Mouse (Mus musculus) hindbrain, embryonic 13.5 days (tissue): ENCODE results near the gene Rhoa. TPM values are rescaled to one million over a fixed set of nuclear protein-coding genes. Genes with fewer than 3 reads are reported as not detected.
A peak's percentile ranks its signal among the peaks of the same experiment; 100 is the strongest.

Experiments used
- ATAC-seq: fragments of 200-750 bp; cut with Nextera tagmentation; 2 replicates; pipeline ENCODE4 v1.8.0; 2017; ENCODE audit warnings: moderate TSS enrichment; ENCODE audit not compliant: low FRiP score
- H3K27ac ChIP-seq: fragments of 300-500 bp; sonication (generic); 2 replicates; pipeline ENCODE4 v1.5.1; 2015; ENCODE audit warnings: inconsistent platforms, mild to moderate bottlenecking, moderate library complexity
- H3K27me3 ChIP-seq: fragments of 300-500 bp; sonication (generic); 2 replicates; pipeline ENCODE4 v1.6.1; 2015; ENCODE audit warnings: mild to moderate bottlenecking, inconsistent platforms
- H3K36me3 ChIP-seq: fragments of 300-500 bp; sonication (generic); 2 replicates; pipeline ENCODE4 v1.6.1; 2015; ENCODE audit warnings: mild to moderate bottlenecking, inconsistent platforms
- H3K4me1 ChIP-seq: fragments of 300-500 bp; sonication (generic); replicated peaks from 2 replicates; pipeline ENCODE4 v1.6.1; 2015; ENCODE audit warnings: inconsistent platforms
- H3K4me2 ChIP-seq: fragments of 300-500 bp; sonication (generic); 2 replicates; pipeline ENCODE4 v1.6.1; 2015; ENCODE audit warnings: inconsistent platforms, mild to moderate bottlenecking, moderate library complexity
- H3K4me3 ChIP-seq: fragments of 300-500 bp; sonication (generic); 2 replicates; pipeline ENCODE4 v1.5.1; 2015; ENCODE audit warnings: mild to moderate bottlenecking, inconsistent platforms
- H3K9ac ChIP-seq: fragments of 300-500 bp; sonication (generic); 2 replicates; pipeline ENCODE4 v1.6.1; 2015; ENCODE audit warnings: mild to moderate bottlenecking, inconsistent platforms
- H3K9me3 ChIP-seq: fragments of 300-500 bp; sonication (generic); 2 replicates; pipeline ENCODE4 v1.6.1; 2016; ENCODE audit warnings: inconsistent platforms
- WGBS: fragments of 180-500 bp; shearing (Covaris S2); methylation state at CpG from one replicate; pipeline ENCODE4 v1.1.7; 2015; 5-methylcytosine and 5-hydroxymethylcytosine counted together
- polyA plus RNA-seq: library from polyadenylated mRNA; unstranded; fragments of >200 nt; fragmentation: Nextera tagmentation; extraction: Ambion mirVana; gene quantifications from 2 replicates; pipeline ENCODE4 v1.2.1, GENCODE M21; 2015

The Rhoa gene
- polyA plus RNA-seq, 1 experiment from 2014 or later, result 287 TPM

- H3K4me2 ChIP-seq, result peak within 1 kb of the TSS; percentile 86
- H3K9ac ChIP-seq, result peak within 1 kb of the TSS; percentile 92
- H3K9me3 ChIP-seq, result no peaks in the 10 kb centered on the region
- H3K27ac ChIP-seq, result peak within 1 kb of the TSS; percentile 98
- ATAC-seq, result peak; percentile 97
- WGBS, result under 1% methylated on average over 71 of the region's 75 CpGs
- no peaks in the 10 kb centered on the region for H3K27me3 ChIP-seq
- H3K36me3 ChIP-seq, result peaks cover 31% of the 10 kb centered on the region
- peaks cover 25% of the 10 kb centered on the region for H3K4me1 ChIP-seq
- H3K4me3 ChIP-seq, result peak within 1 kb of the TSS; percentile 98
These were observed 41.8 kb downstream of the Rhoa start, which contains the start of gene Usp4 for GRCm38 (mm10) chr9:108347540-108348289. TSS of gene Usp4 (plus strand) at chr9:108347853.

- no peaks in the 10 kb centered on the region for H3K27me3 ChIP-seq
- peak overlapping the region; percentile 92 for H3K9ac ChIP-seq
- peaks cover 25% of the 10 kb centered on the region for H3K4me1 ChIP-seq
- no peaks in the 10 kb centered on the region for H3K9me3 ChIP-seq
- peak overlapping the region; percentile 98 for H3K27ac ChIP-seq
- ATAC-seq, result no peak
- 8% methylated on average over 14 of the region's 14 CpGs for WGBS
- H3K4me2 ChIP-seq, result peak overlapping the region; percentile 86
- H3K36me3 ChIP-seq, result peaks cover 36% of the 10 kb centered on the region
- H3K4me3 ChIP-seq, result peak overlapping the region; percentile 98
These were observed 42.4 kb downstream of the Rhoa start for GRCm38 (mm10) chr9:108348290-108348680.

GRCm38 (mm10) chr9:108349727-108350126 is 43.8 kb downstream of the Rhoa start:
- Histone ChIP-seq H3K27me3 (no peaks in the 10 kb centered on the region), H3K27ac (no peak overlapping the region), H3K36me3 (peaks cover 51% of the 10 kb centered on the region), H3K4me2 (no peak overlapping the region), H3K4me1 (peaks cover 25% of the 10 kb centered on the region), H3K4me3 (peak overlapping the region; percentile 1; the same call in 1 of the 2 replicates), H3K9ac (no peak overlapping the region), H3K9me3 (no peaks in the 10 kb centered on the region)
- no peak for ATAC-seq
- WGBS, result 95% methylated on average over 4 of the region's 4 CpGs

- Histone ChIP-seq H3K9ac (no peak overlapping the region), H3K4me3 (no peak overlapping the region), H3K27me3 (no peaks in the 10 kb centered on the region), H3K36me3 (peaks cover 95% of the 10 kb centered on the region), H3K9me3 (no peaks in the 10 kb centered on the region), H3K4me2 (no peak overlapping the region), H3K27ac (no peak overlapping the region), H3K4me1 (no peaks in the 10 kb centered on the region)
- 96% methylated on average over 9 of the region's 9 CpGs for WGBS
- no peak for ATAC-seq
These were observed 72.3 kb downstream of the Rhoa start for GRCm38 (mm10) chr9:108378234-108378633.

- no peak overlapping the region for H3K4me3 ChIP-seq
- H3K27me3 ChIP-seq, result no peaks in the 10 kb centered on the region
- ATAC-seq, result no peak
- no peak overlapping the region for H3K27ac ChIP-seq
- 95% methylated on average over 5 of the region's 5 CpGs for WGBS
- no peak overlapping the region for H3K9ac ChIP-seq
- peaks cover 95% of the 10 kb centered on the region for H3K36me3 ChIP-seq
- H3K9me3 ChIP-seq, result no peaks in the 10 kb centered on the region
- H3K4me1 ChIP-seq, result no peaks in the 10 kb centered on the region
- no peak overlapping the region for H3K4me2 ChIP-seq
These were observed 72.8 kb downstream of the Rhoa start for GRCm38 (mm10) chr9:108378736-108379135.

GRCm38 (mm10) chr9:108379294-108379693 is 73.4 kb downstream of the Rhoa start:
- H3K4me3 ChIP-seq, result no peak overlapping the region
- WGBS, result 89% methylated on average over 4 of the region's 4 CpGs

GRCm38 (mm10) chr9:108381382-108381781 is 75.5 kb downstream of the Rhoa start:
- ATAC-seq, result no peak
- WGBS, result 97% methylated on average over 9 of the region's 9 CpGs

More at GRCm38 (mm10) chr9:108379294-108379693, 73.4 kb downstream of the Rhoa start:
- Histone ChIP-seq H3K36me3 (peaks cover 95% of the 10 kb centered on the region), H3K9me3 (no peaks in the 10 kb centered on the region), H3K4me2 (no peak overlapping the region), H3K27me3 (no peaks in the 10 kb centered on the region), H3K27ac (no peak overlapping the region), H3K9ac (no peak overlapping the region), H3K4me1 (no peaks in the 10 kb centered on the region)
- no peak for ATAC-seq

GRCm38 (mm10) chr9:108385006-108385405 is 79.1 kb downstream of the Rhoa start:
- Histone ChIP-seq H3K9ac (no peak overlapping the region), H3K4me3 (no peak overlapping the region), H3K27me3 (no peaks in the 10 kb centered on the region), H3K27ac (no peak overlapping the region), H3K9me3 (no peaks in the 10 kb centered on the region), H3K4me2 (no peak overlapping the region), H3K4me1 (no peaks in the 10 kb centered on the region), H3K36me3 (peaks cover 96% of the 10 kb centered on the region)
- ATAC-seq, result no peak
- WGBS, result 85% methylated on average over 7 of the region's 7 CpGs

More at GRCm38 (mm10) chr9:108381382-108381781, 75.5 kb downstream of the Rhoa start:
- Histone ChIP-seq H3K4me2 (no peak overlapping the region), H3K9ac (no peak overlapping the region), H3K4me3 (no peak overlapping the region), H3K4me1 (no peaks in the 10 kb centered on the region), H3K36me3 (peaks cover 96% of the 10 kb centered on the region), H3K27me3 (no peaks in the 10 kb centered on the region), H3K9me3 (no peaks in the 10 kb centered on the region), H3K27ac (no peak overlapping the region)

GRCm38 (mm10) chr9:108386816-108387215 is 80.9 kb downstream of the Rhoa start:
- H3K4me3 ChIP-seq, result no peak overlapping the region
- H3K9me3 ChIP-seq, result no peaks in the 10 kb centered on the region
- no peaks in the 10 kb centered on the region for H3K27me3 ChIP-seq
- H3K27ac ChIP-seq, result no peak overlapping the region
- H3K36me3 ChIP-seq, result peaks cover 96% of the 10 kb centered on the region
- ATAC-seq, result no peak
- no peak overlapping the region for H3K4me2 ChIP-seq
- H3K9ac ChIP-seq, result no peak overlapping the region
- H3K4me1 ChIP-seq, result no peaks in the 10 kb centered on the region
- 88% methylated on average over 4 of the region's 4 CpGs for WGBS

Other genes with a start within 250 kb of the Rhoa start
- not detected in 2 replicates for gene Mst1, start 225.7 kb upstream of the Rhoa start, polyA plus RNA-seq
- 42.8 and 43.1 TPM in 2 replicates for gene Rnf123, start 222.8 kb upstream of the Rhoa start, polyA plus RNA-seq
- gene Apeh, start 211.5 kb upstream of the Rhoa start, polyA plus RNA-seq, result 57.7 and 57.8 TPM in 2 replicates
- 8.3 and 8.7 TPM in 2 replicates for gene Bsn, start 115.7 kb upstream of the Rhoa start, polyA plus RNA-seq
- 55.5 and 60.4 TPM in 2 replicates for gene Dag1, start 42.2 kb upstream of the Rhoa start, polyA plus RNA-seq
- gene Nicn1, start 15.7 kb upstream of the Rhoa start, polyA plus RNA-seq, result 135 and 143 TPM in 2 replicates
- gene Amt, start 9.3 kb upstream of the Rhoa start, polyA plus RNA-seq, result 32.1 and 33.3 TPM in 2 replicates
- gene Tcta, start within 50 bp of the Rhoa start, polyA plus RNA-seq, result 55.0 and 63.3 TPM in 2 replicates
- 503 and 518 TPM in 2 replicates for gene Gpx1, start 32.8 kb downstream of the Rhoa start, polyA plus RNA-seq
- gene Usp4, start 41.7 kb downstream of the Rhoa start, polyA plus RNA-seq, result 125 and 141 TPM in 2 replicates
- 1.7 and 2.3 TPM in 2 replicates for gene 1700102P08Rik, start 86.7 kb downstream of the Rhoa start, polyA plus RNA-seq
- 1.0 and 1.2 TPM in 2 replicates for gene Ccdc36, start 122.4 kb downstream of the Rhoa start, polyA plus RNA-seq
- not detected in 2 replicates for gene BC048562, start 130.4 kb downstream of the Rhoa start, polyA plus RNA-seq
- 58.0 and 59.4 TPM in 2 replicates for gene Ccdc71, start 154.4 kb downstream of the Rhoa start, polyA plus RNA-seq
- gene Klhdc8b, start 155.5 kb downstream of the Rhoa start, polyA plus RNA-seq, result 66.4 and 69.1 TPM in 2 replicates
- gene Lamb2, start 173.6 kb downstream of the Rhoa start, polyA plus RNA-seq, result 20.9 and 21.6 TPM in 2 replicates
- gene Usp19, start 184.5 kb downstream of the Rhoa start, polyA plus RNA-seq, result 71.9 and 74.1 TPM in 2 replicates
- 71.5 and 77.8 TPM in 2 replicates for gene Qars, start 201.6 kb downstream of the Rhoa start, polyA plus RNA-seq
- 131 and 140 TPM in 2 replicates for gene Qrich1, start 210.7 kb downstream of the Rhoa start, polyA plus RNA-seq